Mouse (Mus musculus) layer of hippocampus, postnatal 14 days (tissue): Measurements from ENCODE around the gene Cldn19. TPM values are rescaled to one million over a fixed set of nuclear protein-coding genes. Genes with fewer than 3 reads are reported as not detected.

Source experiments
- DNase-seq, 2 experiments: peaks; one replicate each; pipeline ENCODE4 v3.0.0; 2021 to 2022; ENCODE audit warnings: low spot score in 2 of 2, mixed read lengths in 1 of 2
- long read RNA-seq, 2 experiments: library from polyadenylated mRNA; stranded (forward); transcript quantifications; one replicate each; pipeline ENCODE4 v2.0.0; 2021
- total RNA-seq, 2 experiments: library from RNA; stranded (reverse); gene quantifications; 2 replicates each; pipeline ENCODE4 v1.2.3; 2021

The Cldn19 gene
- total RNA-seq = 1 to 10 TPM in 1 of 2 experiments, under 1 TPM in 1; 0.79 to 1.9 TPM
- long read RNA-seq, experiment 1 = 0 reads
- long read RNA-seq, experiment 2, partial matches to known transcripts = 0 of 1 reads
- long read RNA-seq, experiment 2, other reads (novel, unspliced or antisense) = 0 of 1 reads

DNA sequence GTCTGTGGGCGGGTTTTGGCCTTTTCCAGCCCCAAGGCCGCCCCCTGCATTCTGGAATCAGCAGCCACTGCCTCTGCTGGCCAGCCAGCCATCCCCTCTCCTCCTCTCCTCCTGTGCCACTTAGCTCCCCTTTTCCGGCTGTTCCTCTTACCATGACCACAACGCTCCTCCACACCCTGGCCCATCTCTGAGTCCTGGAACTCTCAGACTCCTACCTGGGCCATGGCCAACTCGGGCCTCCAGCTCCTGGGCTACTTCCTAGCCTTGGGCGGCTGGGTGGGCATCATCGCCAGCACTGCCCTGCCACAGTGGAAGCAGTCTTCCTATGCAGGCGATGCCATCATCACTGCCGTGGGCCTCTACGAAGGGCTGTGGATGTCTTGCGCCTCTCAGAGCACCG, at the start of gene Cldn19:
Cldn19 (plus strand) TSS at position 64 of the 400 bp plus-strand sequence.
- DNase-seq = no peak

DNA sequence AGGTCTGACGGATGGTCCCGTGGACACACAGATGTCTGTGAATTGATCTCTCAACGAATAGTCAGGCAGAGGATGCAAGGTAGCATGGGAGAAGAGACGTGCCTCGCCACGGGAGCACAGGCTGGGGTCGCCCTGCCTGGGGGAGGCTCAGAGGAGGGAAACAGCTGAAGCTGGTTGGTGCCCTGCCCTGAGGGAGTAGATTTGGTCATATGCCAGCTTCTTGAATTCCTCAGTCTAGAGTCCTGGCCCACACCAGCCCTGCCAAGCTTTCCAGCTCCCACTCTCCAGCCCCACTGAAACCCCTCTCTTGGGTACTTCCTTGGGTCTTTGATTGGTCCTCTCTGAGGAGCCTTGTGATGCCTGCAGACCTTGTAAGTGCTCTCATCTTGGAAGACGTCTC, 38.5 kb upstream of the Cldn19 start:
- no peak for DNase-seq

DNA sequence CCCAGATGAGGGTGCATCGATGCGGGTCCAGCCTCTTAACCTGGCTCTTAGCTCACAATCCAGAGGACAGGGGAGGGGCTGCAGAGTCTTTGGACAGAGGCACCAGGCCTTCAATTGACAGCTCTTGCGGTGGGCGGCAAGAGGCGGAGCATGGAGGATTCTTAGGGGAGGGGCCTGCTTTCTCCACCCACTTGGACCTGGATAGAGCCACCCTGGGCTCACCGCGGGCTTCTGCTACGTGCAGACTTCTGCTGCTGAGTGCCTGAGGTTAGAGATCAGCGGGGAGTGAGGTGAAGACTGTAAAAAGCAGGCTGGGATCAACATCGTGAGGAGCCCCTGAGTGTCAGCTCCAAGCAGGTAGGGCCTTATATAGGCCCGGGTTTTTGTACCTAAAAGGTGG, 37.0 kb upstream of the Cldn19 start, which contains the start of gene Tmem269:
Tmem269 (minus strand) TSS at position 49 of the 400 bp plus-strand sequence.
- no peak for DNase-seq

DNA sequence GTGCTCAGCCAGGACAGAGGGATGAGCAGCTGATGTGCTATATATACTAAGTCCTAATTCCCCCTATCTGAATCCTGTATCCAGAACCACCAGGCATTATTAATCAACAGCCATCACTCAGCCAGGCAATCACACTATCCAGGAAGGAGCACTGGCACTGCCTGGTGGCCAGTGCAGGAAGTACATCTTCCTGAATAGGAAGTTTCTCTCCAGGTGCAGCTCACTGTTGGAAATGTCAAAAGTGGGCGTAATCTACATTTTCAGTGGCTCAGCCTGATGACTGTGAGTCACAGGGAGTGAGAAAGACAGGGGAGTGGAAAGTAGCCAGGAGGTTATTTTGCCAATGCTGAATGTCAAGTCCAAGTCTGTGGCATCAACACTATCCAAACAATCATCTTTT, 31.5 kb upstream of the Cldn19 start:
- peak in 1 of 2 experiments; percentile 29 for DNase-seq

- DNase-seq = no peak
These were observed 30.7 kb upstream of the Cldn19 start for GRCm38 (mm10) chr4:119224534-119224933.

GRCm38 (mm10) chr4:119225719-119226118, 29.5 kb upstream of the Cldn19 start:
- DNase-seq = no peak

- DNase-seq = no peak
These were observed 28.5 kb upstream of the Cldn19 start for GRCm38 (mm10) chr4:119226751-119227150.

GRCm38 (mm10) chr4:119232410-119233255, 22.6 kb upstream of the Cldn19 start, which contains the start of the genes AU022252 and P3h1:
AU022252 (minus strand) TSS chr4:119232712.
P3h1 (plus strand) TSS chr4:119232915.
- peak; percentile 98 to 99 for DNase-seq

DNA sequence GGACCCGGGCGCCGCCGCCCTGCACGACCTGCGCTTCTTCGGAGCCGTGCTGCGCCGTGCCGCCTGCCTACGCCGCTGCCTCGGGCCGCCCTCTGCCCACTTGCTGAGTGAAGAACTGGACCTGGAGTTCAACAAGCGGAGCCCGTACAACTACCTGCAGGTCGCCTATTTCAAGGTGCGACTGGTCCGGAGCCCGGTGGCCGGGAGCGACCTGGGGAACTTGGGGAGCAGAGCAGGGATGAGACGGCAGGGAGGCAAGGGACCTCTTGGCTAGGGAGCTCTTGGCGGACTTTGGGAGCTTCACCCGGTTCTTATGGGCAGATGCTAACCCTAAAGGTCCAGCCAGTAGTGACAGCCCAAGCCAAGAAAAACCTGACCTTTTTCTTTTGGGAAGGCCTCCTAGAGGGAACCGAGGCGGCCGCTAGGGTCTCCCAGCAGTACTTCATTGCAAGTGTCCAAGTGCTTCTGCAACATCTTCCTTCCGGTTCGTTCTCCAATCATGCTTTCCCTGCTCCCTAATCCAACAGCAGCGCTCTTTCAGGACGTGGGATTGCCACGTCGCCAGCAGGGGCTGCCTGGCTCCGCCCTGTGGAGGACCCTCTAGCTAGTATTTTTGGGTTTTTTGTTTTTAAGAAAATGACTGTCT, 21.8 kb upstream of the Cldn19 start:
- peak; percentile 41 to 71 for DNase-seq

- no peak for DNase-seq
These were observed 20.9 kb upstream of the Cldn19 start for GRCm38 (mm10) chr4:119234348-119234747.

- DNase-seq = no peak
These were observed 16.6 kb upstream of the Cldn19 start for GRCm38 (mm10) chr4:119238661-119239060.

GRCm38 (mm10) chr4:119239181-119239682, 16.0 kb upstream of the Cldn19 start:
- DNase-seq = peak; percentile 32 to 58

DNA sequence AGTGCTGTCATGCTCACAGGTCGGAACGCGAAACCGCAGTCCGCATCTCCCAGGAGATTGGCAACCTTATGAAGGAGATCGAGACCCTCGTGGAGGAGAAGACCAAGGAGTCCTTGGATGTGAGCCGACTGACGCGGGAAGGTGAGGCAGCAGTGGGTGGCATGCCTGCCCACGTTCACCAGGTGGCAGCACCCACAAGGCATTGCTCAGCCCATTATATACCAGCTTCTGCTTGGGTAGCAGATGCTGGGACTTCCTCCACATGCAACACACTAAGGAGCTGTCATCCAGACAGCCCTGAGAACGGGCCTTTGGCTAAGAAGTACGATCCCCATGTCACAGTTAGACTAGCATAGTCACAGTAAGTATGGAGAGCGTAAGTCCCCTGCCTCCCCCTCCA, 13.6 kb upstream of the Cldn19 start:
- DNase-seq = peak; percentile 31 to 54

DNA sequence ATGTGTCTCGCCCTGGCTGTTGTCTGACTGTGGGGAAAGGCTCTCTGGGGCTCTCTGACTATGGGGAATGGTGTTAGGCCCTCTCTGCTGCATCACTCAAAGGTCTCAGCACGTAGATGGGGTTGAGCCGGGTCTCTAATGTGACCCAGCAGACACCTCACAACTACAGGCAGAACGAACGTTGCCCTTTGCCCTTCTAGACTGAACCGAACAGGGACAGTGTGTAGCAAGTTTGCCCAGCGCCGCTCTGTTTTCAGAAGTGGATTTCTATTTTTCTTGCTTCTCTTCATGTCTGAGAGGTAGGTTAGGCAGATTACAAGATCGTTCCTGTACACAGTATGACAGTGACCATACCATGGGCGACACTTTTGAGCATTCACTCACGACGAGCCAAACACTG, 12.6 kb upstream of the Cldn19 start:
- no peak for DNase-seq

DNA sequence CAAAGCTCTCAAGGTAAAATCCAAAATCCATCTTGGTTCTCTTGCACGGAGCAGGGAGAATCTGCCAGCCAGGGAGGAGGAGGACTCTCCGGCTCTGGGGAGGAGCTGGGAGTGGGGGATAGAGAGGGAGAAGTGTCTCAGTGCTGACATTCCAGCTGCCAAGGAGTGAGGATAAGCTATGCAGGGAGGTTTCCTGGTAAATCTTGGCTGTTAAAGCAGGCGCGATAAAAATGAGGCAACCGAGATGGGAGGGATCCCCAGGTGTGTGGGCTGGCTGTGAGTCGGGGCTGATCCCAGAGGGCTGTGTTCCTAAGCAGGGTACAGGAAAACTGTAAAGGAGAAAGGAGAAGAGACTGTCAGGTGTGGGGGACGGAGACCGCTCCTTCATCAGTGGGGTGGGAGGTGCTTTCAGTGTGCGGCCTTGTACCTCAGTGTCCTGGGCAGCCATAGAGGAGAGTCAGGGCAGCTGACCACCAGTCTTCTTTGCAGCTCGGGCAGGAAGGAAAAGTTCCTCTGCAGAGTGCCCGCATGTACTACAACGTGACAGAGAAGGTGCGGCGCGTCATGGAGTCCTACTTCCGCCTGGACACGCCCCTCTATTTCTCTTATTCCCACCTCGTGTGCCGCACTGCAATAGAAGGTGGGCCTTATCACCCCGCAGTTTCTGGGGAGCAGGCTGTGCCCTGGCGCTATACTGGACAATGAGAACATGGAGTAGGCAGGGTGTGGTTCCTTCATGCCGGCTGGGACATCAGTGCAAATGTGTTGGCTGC, 10.6 kb upstream of the Cldn19 start:
- DNase-seq = no peak

GRCm38 (mm10) chr4:119245556-119245955, 9.7 kb upstream of the Cldn19 start:
- DNase-seq = no peak

DNA sequence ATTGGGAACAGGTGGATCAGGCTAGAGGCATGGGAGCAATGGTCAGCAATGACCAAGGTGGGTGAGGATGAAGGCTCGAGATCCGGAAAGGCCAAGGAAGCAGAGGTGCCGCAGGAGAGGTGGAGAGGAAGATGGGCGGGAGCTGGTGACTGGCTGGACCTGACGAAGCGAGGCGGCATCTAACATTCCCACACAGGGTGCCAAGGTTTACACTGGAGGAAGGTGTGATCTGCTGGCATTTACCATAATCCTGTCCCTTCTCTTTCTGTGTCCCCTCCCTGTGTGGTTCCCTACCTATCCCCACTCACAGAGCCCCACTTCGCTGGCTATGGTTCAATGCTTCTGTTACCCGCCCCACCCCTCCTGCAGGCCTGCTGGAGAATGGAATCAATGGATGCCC, 9.3 kb upstream of the Cldn19 start:
- no peak for DNase-seq

DNA sequence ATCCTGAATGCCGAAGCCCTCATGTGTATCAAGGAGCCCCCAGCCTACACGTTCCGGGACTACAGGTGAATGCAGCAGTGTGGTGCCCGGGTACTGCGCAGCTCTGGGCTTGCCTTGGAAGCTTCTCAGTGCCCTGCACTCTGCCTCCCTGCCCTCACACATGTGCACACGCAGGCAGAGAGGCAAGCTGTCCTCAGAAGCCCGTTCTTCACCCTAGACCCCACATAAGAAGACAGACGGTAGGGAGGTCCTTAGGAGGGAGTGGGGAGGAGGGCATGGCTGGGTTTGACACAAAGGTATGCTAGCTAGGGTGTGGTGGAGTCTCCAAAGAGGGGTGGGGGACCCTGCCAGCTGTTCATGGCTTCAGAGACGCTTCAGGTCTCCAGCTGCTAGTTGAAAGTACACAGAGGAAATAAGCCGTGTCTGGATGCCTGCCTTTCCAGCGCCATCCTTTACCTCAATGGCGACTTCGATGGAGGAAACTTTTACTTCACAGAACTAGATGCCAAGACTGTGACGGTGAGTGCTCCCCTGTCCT, 8.5 kb upstream of the Cldn19 start:
- no peak for DNase-seq

DNA sequence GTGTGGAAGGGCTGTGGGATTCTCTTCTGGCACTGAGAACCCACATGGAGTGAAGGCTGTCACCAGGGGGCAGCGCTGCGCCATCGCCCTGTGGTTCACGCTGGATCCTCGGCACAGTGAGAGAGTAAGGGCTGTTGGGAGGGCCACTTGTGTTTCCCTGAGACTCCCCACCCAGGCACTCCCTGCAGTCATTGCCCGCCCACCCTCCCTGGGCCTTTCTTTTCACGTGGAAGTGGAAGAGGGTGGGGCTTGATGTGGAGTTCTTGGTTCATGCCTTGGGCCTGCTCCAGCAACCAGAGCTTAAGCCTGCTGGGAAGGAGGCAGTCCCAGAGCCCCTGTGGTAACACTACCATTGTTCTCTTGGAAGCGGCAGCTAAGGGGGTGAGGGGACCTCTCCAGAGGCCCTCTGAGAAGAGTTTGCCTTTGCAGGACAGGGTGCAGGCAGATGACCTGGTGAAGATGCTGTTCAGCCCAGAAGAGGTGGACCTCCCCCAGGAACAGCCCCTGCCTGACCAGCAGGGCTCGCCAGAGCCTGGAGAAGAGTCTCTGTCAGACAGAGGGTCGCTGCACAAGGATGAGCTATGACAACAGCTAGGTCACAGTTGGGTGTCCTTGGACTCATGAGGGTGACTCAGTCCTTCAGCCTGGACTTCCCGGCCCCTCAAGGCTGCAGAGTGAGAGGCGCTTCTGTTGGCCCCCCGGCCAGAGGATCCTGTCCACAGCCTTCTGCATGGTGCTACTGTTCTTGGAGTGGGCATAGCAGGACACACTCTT, 7.6 kb upstream of the Cldn19 start:
- peak; percentile 57 to 73 for DNase-seq

GRCm38 (mm10) chr4:119248407-119248965, 6.7 kb upstream of the Cldn19 start:
- no peak for DNase-seq
